Mouse (Mus musculus) heart, embryonic 14.5 days (tissue): Measurements from ENCODE around the gene Nhsl1. TPM values are rescaled to one million over a fixed set of nuclear protein-coding genes. Genes with fewer than 3 reads are reported as not detected.

Experiments used
- ATAC-seq: fragments of 200-750 bp; cut with Nextera tagmentation; 2 replicates; pipeline ENCODE4 v1.8.0; 2017; ENCODE audit warnings: low read depth, moderate TSS enrichment; ENCODE audit not compliant: insufficient number of reproducible peaks, insufficient read depth, low FRiP score
- H3K27ac ChIP-seq, 2 experiments: fragments of 200-500 bp in 1 of 2; fragments of 300-500 bp in 1 of 2; sonication (generic) in 1 of 2; replicated peaks in 1 of 2; 2 replicates each; pipeline ENCODE4 v1.5.1; 2012 to 2014; ENCODE audit warnings: low read depth in 2 of 2, low read length in 2 of 2, control low read depth in 1 of 2, mild to moderate bottlenecking in 1 of 2, mixed read lengths in 1 of 2; ENCODE audit not compliant: control insufficient read depth in 1 of 2, insufficient read depth in 1 of 2
- H3K27me3 ChIP-seq: fragments of 300-500 bp; sonication (generic); 2 replicates; pipeline ENCODE4 v1.6.1; 2014; ENCODE audit warnings: mild to moderate bottlenecking, low read length, control low read depth; ENCODE audit not compliant: control insufficient read depth, insufficient read depth
- H3K36me3 ChIP-seq: fragments of 300-500 bp; sonication (generic); 2 replicates; pipeline ENCODE4 v1.6.1; 2014; ENCODE audit warnings: mild to moderate bottlenecking, control low read depth, low read length, mixed read lengths; ENCODE audit not compliant: control insufficient read depth, insufficient read depth
- H3K4me1 ChIP-seq, 2 experiments: fragments of 200-500 bp in 1 of 2; fragments of 300-500 bp in 1 of 2; sonication (generic) in 1 of 2; 2 replicates each; pipeline ENCODE4 v1.6.1; 2012 to 2014; ENCODE audit warnings: low read length in 2 of 2, control low read depth in 1 of 2, mixed read lengths in 1 of 2; ENCODE audit not compliant: control insufficient read depth in 2 of 2, insufficient read depth in 2 of 2
- H3K4me2 ChIP-seq: fragments of 300-500 bp; sonication (generic); 2 replicates; pipeline ENCODE4 v1.6.1; 2014; ENCODE audit warnings: mild to moderate bottlenecking, low read length
- H3K4me3 ChIP-seq, 2 experiments: fragments of 200-500 bp in 1 of 2; fragments of 300-500 bp in 1 of 2; sonication (generic) in 1 of 2; 2 replicates each; pipeline ENCODE4 v1.5.1; 2012 to 2014; ENCODE audit warnings: low read length in 2 of 2, mild to moderate bottlenecking in 2 of 2, control low read depth in 1 of 2, low read depth in 1 of 2, moderate library complexity in 1 of 2; ENCODE audit not compliant: control insufficient read depth in 1 of 2, insufficient read depth in 1 of 2
- H3K9ac ChIP-seq: fragments of 300-500 bp; sonication (generic); 2 replicates; pipeline ENCODE4 v1.6.1; 2014; ENCODE audit warnings: mild to moderate bottlenecking, low read length
- H3K9me3 ChIP-seq: fragments of 300-500 bp; sonication (generic); 2 replicates; pipeline ENCODE4 v1.6.1; 2016; ENCODE audit warnings: low read length, control low read depth; ENCODE audit not compliant: control insufficient read depth
- WGBS: fragments of 180-500 bp; shearing (Covaris S2); extraction: QIAGEN DNeasy Blood & Tissue Kit; methylation state at CpG from one replicate; pipeline ENCODE4 v1.1.7; 2014; 5-methylcytosine and 5-hydroxymethylcytosine counted together
- polyA plus RNA-seq: library from polyadenylated mRNA; unstranded; fragments of >200 nt; fragmentation: Nextera tagmentation; extraction: Ambion mirVana; gene quantifications from 2 replicates; pipeline ENCODE4 v1.2.1, GENCODE M21; 2014

Gene Nhsl1
- polyA plus RNA-seq, 1 experiment from 2014 or later, result 19.4 TPM

- Histone ChIP-seq H3K27me3 (no peaks in the 10 kb centered on the region), H3K36me3 (no peaks in the 10 kb centered on the region), H3K4me1 (peaks cover 5 to 25% of the 10 kb centered on the region in 2 experiments; a peak in 3 of 4 replicates), H3K27ac (no peak overlapping the region), H3K4me3 (no peak overlapping the region), H3K9me3 (no peaks in the 10 kb centered on the region), H3K4me2 (peak overlapping the region; percentile 47), H3K9ac (no peak overlapping the region)
- WGBS, result 25% methylated on average over 10 of the region's 10 CpGs
- peak; percentile 51 for ATAC-seq
Measured at GRCm38 (mm10) chr10:18388784-18389575, 70.2 kb downstream of the Nhsl1 start.

GRCm38 (mm10) chr10:18390004-18390403, 71.2 kb downstream of the Nhsl1 start:
- Histone ChIP-seq H3K36me3 (no peaks in the 10 kb centered on the region), H3K27ac (no peak overlapping the region), H3K9ac (no peak overlapping the region), H3K4me2 (no peak overlapping the region), H3K9me3 (no peaks in the 10 kb centered on the region), H3K4me3 (no peak overlapping the region), H3K27me3 (no peaks in the 10 kb centered on the region), H3K4me1 (peaks cover 5 to 15% of the 10 kb centered on the region in 2 experiments; a peak in 3 of 4 replicates)
- ATAC-seq, result no peak
- 82% methylated on average over 15 of the region's 15 CpGs for WGBS

- peaks cover 5 to 13% of the 10 kb centered on the region in 2 experiments; a peak in 3 of 4 replicates for H3K4me1 ChIP-seq
- no peak overlapping the region for H3K27ac ChIP-seq
- H3K4me3 ChIP-seq, result no peak overlapping the region
- ATAC-seq, result no peak
- no peaks in the 10 kb centered on the region for H3K27me3 ChIP-seq
- no peak overlapping the region for H3K9ac ChIP-seq
- 24% methylated on average over 5 of the region's 5 CpGs for WGBS
- H3K9me3 ChIP-seq, result no peaks in the 10 kb centered on the region
- H3K36me3 ChIP-seq, result no peaks in the 10 kb centered on the region
- H3K4me2 ChIP-seq, result no peak overlapping the region
Measured at GRCm38 (mm10) chr10:18391608-18392007, 72.8 kb downstream of the Nhsl1 start.

- H3K27ac ChIP-seq, result no peak overlapping the region
- no peaks in the 10 kb centered on the region for H3K9me3 ChIP-seq
- 49% methylated on average over 6 of the region's 6 CpGs for WGBS
- H3K9ac ChIP-seq, result no peak overlapping the region
- no peak overlapping the region for H3K4me3 ChIP-seq
- no peaks in the 10 kb centered on the region for H3K36me3 ChIP-seq
- no peaks in the 10 kb centered on the region for H3K27me3 ChIP-seq
- ATAC-seq, result no peak
- H3K4me1 ChIP-seq, result peaks cover 5 to 13% of the 10 kb centered on the region in 2 experiments; a peak in 3 of 4 replicates
- H3K4me2 ChIP-seq, result no peak overlapping the region
Measured at GRCm38 (mm10) chr10:18392268-18392667, 73.5 kb downstream of the Nhsl1 start.

GRCm38 (mm10) chr10:18393740-18394139, 75.0 kb downstream of the Nhsl1 start:
- WGBS, result 49% methylated on average over 3 of the region's 3 CpGs

GRCm38 (mm10) chr10:18394270-18394669, 75.5 kb downstream of the Nhsl1 start:
- Histone ChIP-seq H3K4me3 (no peak overlapping the region), H3K9me3 (no peaks in the 10 kb centered on the region), H3K9ac (no peak overlapping the region), H3K4me1 (peaks cover 5 to 7% of the 10 kb centered on the region in 2 experiments; a peak in 3 of 4 replicates), H3K27ac (no peak overlapping the region), H3K27me3 (no peaks in the 10 kb centered on the region), H3K36me3 (no peaks in the 10 kb centered on the region), H3K4me2 (no peak overlapping the region)
- ATAC-seq, result no peak
- 76% methylated on average over 7 of the region's 7 CpGs for WGBS

More at GRCm38 (mm10) chr10:18393740-18394139, 75.0 kb downstream of the Nhsl1 start:
- H3K36me3 ChIP-seq, result no peaks in the 10 kb centered on the region
- H3K4me2 ChIP-seq, result no peak overlapping the region
- no peak overlapping the region for H3K4me3 ChIP-seq
- ATAC-seq, result no peak
- no peaks in the 10 kb centered on the region for H3K27me3 ChIP-seq
- no peak overlapping the region for H3K9ac ChIP-seq
- H3K4me1 ChIP-seq, result peaks cover 5 to 12% of the 10 kb centered on the region in 2 experiments; a peak in 3 of 4 replicates
- no peak overlapping the region for H3K27ac ChIP-seq
- no peaks in the 10 kb centered on the region for H3K9me3 ChIP-seq

GRCm38 (mm10) chr10:18400089-18400644, 81.4 kb downstream of the Nhsl1 start:
- Histone ChIP-seq H3K4me1 (no peaks in the 10 kb centered on the region), H3K4me3 (no peak overlapping the region), H3K27ac (no peak overlapping the region), H3K9ac (no peak overlapping the region), H3K4me2 (no peak overlapping the region), H3K36me3 (no peaks in the 10 kb centered on the region), H3K9me3 (no peaks in the 10 kb centered on the region), H3K27me3 (no peaks in the 10 kb centered on the region)
- no peak for ATAC-seq
- 80% methylated on average over 7 of the region's 7 CpGs for WGBS
